Mouse (Mus musculus) embryonic facial prominence, embryonic 14.5 days (tissue): ENCODE measurements at regions not wholly inside any gene's neighbourhood (a gene's known extent, or its start where the extent isn't known, plus 50 kb on each side); places are given as distances from the start of the nearest gene placed in this dataset.
A peak's percentile ranks its signal among the peaks of the same experiment; 100 is the strongest.

Experiments
- ATAC-seq: fragments of 200-750 bp; cut with Nextera tagmentation; 2 replicates; pipeline ENCODE4 v1.8.0; 2017; ENCODE audit warnings: low read depth, moderate number of reproducible peaks, moderate TSS enrichment
- DNase-seq: peaks from one replicate; pipeline ENCODE4 v3.0.0-alpha.2; 2015; ENCODE audit warnings: low spot score
- H3K27ac ChIP-seq: fragments of 300-500 bp; sonication (generic); replicated peaks from 2 replicates; pipeline ENCODE4 v1.5.1; 2014; ENCODE audit warnings: low read depth, mild to moderate bottlenecking, low read length, moderate library complexity
- H3K27me3 ChIP-seq: fragments of 300-500 bp; sonication (generic); replicated peaks from 2 replicates; pipeline ENCODE4 v1.6.1; 2014; ENCODE audit warnings: low read length; ENCODE audit not compliant: control insufficient read depth, insufficient read depth
- H3K36me3 ChIP-seq: fragments of 300-500 bp; sonication (generic); 2 replicates; pipeline ENCODE4 v1.6.1; 2014; ENCODE audit warnings: low read length, mixed read lengths; ENCODE audit not compliant: control insufficient read depth, insufficient read depth
- H3K4me1 ChIP-seq: fragments of 300-500 bp; sonication (generic); 2 replicates; pipeline ENCODE4 v1.6.1; 2014; ENCODE audit warnings: antibody characterized with exemption, low read length; ENCODE audit not compliant: control insufficient read depth, insufficient read depth
- H3K4me2 ChIP-seq: fragments of 300-500 bp; sonication (generic); 2 replicates; pipeline ENCODE4 v1.6.1; 2014; ENCODE audit warnings: low read depth, mild to moderate bottlenecking, low read length, moderate library complexity, mixed read lengths
- H3K4me3 ChIP-seq: fragments of 300-500 bp; sonication (generic); 2 replicates; pipeline ENCODE4 v1.5.1; 2014; ENCODE audit warnings: low read depth, mild to moderate bottlenecking, low read length
- H3K9ac ChIP-seq: fragments of 300-500 bp; sonication (generic); 2 replicates; pipeline ENCODE4 v1.6.1; 2014; ENCODE audit warnings: low read depth, mild to moderate bottlenecking, low read length, moderate library complexity, mixed read lengths
- H3K9me3 ChIP-seq: fragments of 300-500 bp; sonication (generic); 2 replicates; pipeline ENCODE4 v1.6.1; 2016; ENCODE audit warnings: low read length; ENCODE audit not compliant: control insufficient read depth
- WGBS: fragments of 180-500 bp; shearing (Covaris S2); extraction: QIAGEN DNeasy Blood & Tissue Kit; methylation state at CpG from one replicate; pipeline ENCODE4 v1.1.7; 2014; 5-methylcytosine and 5-hydroxymethylcytosine counted together

- Histone ChIP-seq H3K4me3 (no peak overlapping the region), H3K4me2 (no peak overlapping the region), H3K36me3 (no peaks in the 10 kb centered on the region), H3K27me3 (no peaks in the 10 kb centered on the region), H3K4me1 (no peaks in the 10 kb centered on the region), H3K9ac (no peak overlapping the region), H3K9me3 (no peaks in the 10 kb centered on the region), H3K27ac (no peak overlapping the region)
- no peak for ATAC-seq
- 50% methylated on average over 3 of the region's 3 CpGs for WGBS
- DNase-seq = peak; percentile 68
Measured at GRCm38 (mm10) chr9:116511450-116511849, 336.3 kb upstream of the Tgfbr2 start.

GRCm38 (mm10) chr9:116507756-116508155, 332.6 kb upstream of the Tgfbr2 start:
- Histone ChIP-seq H3K9ac (no peak overlapping the region), H3K4me2 (no peak overlapping the region), H3K9me3 (no peaks in the 10 kb centered on the region), H3K27me3 (no peaks in the 10 kb centered on the region), H3K27ac (no peak overlapping the region), H3K4me3 (no peak overlapping the region), H3K4me1 (no peaks in the 10 kb centered on the region), H3K36me3 (no peaks in the 10 kb centered on the region)
- DNase-seq (peak; percentile 63), ATAC-seq (no peak)
- WGBS = 76% methylated on average over 5 of the region's 5 CpGs

GRCm38 (mm10) chr9:116502831-116503230, 327.7 kb upstream of the Tgfbr2 start:
- H3K27me3 ChIP-seq = no peaks in the 10 kb centered on the region
- no peaks in the 10 kb centered on the region for H3K36me3 ChIP-seq
- 49% methylated on average over 5 of the region's 5 CpGs for WGBS
- no peak overlapping the region for H3K9ac ChIP-seq
- DNase-seq (no peak), ATAC-seq (no peak)
- H3K9me3 ChIP-seq = no peaks in the 10 kb centered on the region
- H3K4me1 ChIP-seq = no peaks in the 10 kb centered on the region
- no peak overlapping the region for H3K4me2 ChIP-seq
- no peak overlapping the region for H3K27ac ChIP-seq
- H3K4me3 ChIP-seq = no peak overlapping the region

GRCm38 (mm10) chr9:116500951-116501350, 325.8 kb upstream of the Tgfbr2 start:
- Histone ChIP-seq H3K27me3 (no peaks in the 10 kb centered on the region), H3K4me3 (no peak overlapping the region), H3K9me3 (no peaks in the 10 kb centered on the region), H3K9ac (no peak overlapping the region), H3K4me1 (no peaks in the 10 kb centered on the region), H3K27ac (no peak overlapping the region), H3K4me2 (no peak overlapping the region), H3K36me3 (no peaks in the 10 kb centered on the region)
- 82% methylated on average over 3 of the region's 3 CpGs for WGBS
- no peak for ATAC-seq
- no peak for DNase-seq

GRCm38 (mm10) chr9:116491227-116491626, 316.1 kb upstream of the Tgfbr2 start:
- WGBS = 86% methylated on average over 2 of the region's 2 CpGs
- Histone ChIP-seq H3K9ac (no peak overlapping the region), H3K4me3 (no peak overlapping the region), H3K36me3 (no peaks in the 10 kb centered on the region), H3K4me2 (no peak overlapping the region), H3K9me3 (peaks cover 16% of the 10 kb centered on the region), H3K4me1 (peaks cover 11% of the 10 kb centered on the region; the same call in 1 of the 2 replicates), H3K27ac (no peak overlapping the region), H3K27me3 (no peaks in the 10 kb centered on the region)
- DNase-seq = no peak
- no peak for ATAC-seq

GRCm38 (mm10) chr9:116489787-116490186, 314.6 kb upstream of the Tgfbr2 start:
- ATAC-seq = no peak
- no peaks in the 10 kb centered on the region for H3K36me3 ChIP-seq
- peak; percentile 41 for DNase-seq
- H3K27me3 ChIP-seq = no peaks in the 10 kb centered on the region
- H3K4me1 ChIP-seq = peaks cover 11% of the 10 kb centered on the region; the same call in 1 of the 2 replicates
- WGBS = 52% methylated on average over 4 of the region's 4 CpGs
- H3K27ac ChIP-seq = peak overlapping the region; percentile 55
- H3K9me3 ChIP-seq = peaks cover 16% of the 10 kb centered on the region
- H3K4me2 ChIP-seq = no peak overlapping the region
- H3K9ac ChIP-seq = no peak overlapping the region
- no peak overlapping the region for H3K4me3 ChIP-seq

- peak; percentile 50; the same call in 1 of the 2 replicates for ATAC-seq
Measured at GRCm38 (mm10) chr9:116489273-116489672, 314.1 kb upstream of the Tgfbr2 start.

GRCm38 (mm10) chr9:116477309-116477708, 302.1 kb upstream of the Tgfbr2 start:
- DNase-seq (no peak), ATAC-seq (no peak)
- Histone ChIP-seq H3K36me3 (no peaks in the 10 kb centered on the region), H3K4me1 (no peaks in the 10 kb centered on the region), H3K9ac (no peak overlapping the region), H3K4me2 (no peak overlapping the region), H3K27me3 (no peaks in the 10 kb centered on the region), H3K9me3 (peaks cover 4% of the 10 kb centered on the region; the same call in 1 of the 2 replicates), H3K4me3 (no peak overlapping the region), H3K27ac (no peak overlapping the region)
- 81% methylated on average over 3 of the region's 3 CpGs for WGBS

More at GRCm38 (mm10) chr9:116489273-116489672, 314.1 kb upstream of the Tgfbr2 start:
- Histone ChIP-seq H3K9me3 (peaks cover 16% of the 10 kb centered on the region), H3K4me2 (no peak overlapping the region), H3K27ac (peak overlapping the region; percentile 55), H3K4me1 (peaks cover 11% of the 10 kb centered on the region; the same call in 1 of the 2 replicates), H3K27me3 (no peaks in the 10 kb centered on the region), H3K36me3 (no peaks in the 10 kb centered on the region), H3K4me3 (no peak overlapping the region), H3K9ac (no peak overlapping the region)
- WGBS = 53% methylated on average over 5 of the region's 5 CpGs
- peak; percentile 77 for DNase-seq

- 86% methylated on average over 12 of the region's 12 CpGs for WGBS
- ATAC-seq = no peak
- Histone ChIP-seq H3K9me3 (peaks cover 4% of the 10 kb centered on the region; the same call in 1 of the 2 replicates), H3K27me3 (no peaks in the 10 kb centered on the region), H3K27ac (no peak overlapping the region), H3K36me3 (no peaks in the 10 kb centered on the region), H3K4me2 (no peak overlapping the region), H3K4me3 (no peak overlapping the region), H3K4me1 (no peaks in the 10 kb centered on the region), H3K9ac (no peak overlapping the region)
- peak; percentile 38 for DNase-seq
Measured at GRCm38 (mm10) chr9:116475206-116475955, 300.2 kb upstream of the Tgfbr2 start.
